Mouse (Mus musculus) adrenal gland, adult 8-10 months (tissue): ENCODE results near the gene Cdh1. TPM values are rescaled to one million over a fixed set of nuclear protein-coding genes. Genes with fewer than 3 reads are reported as not detected.
A peak's percentile ranks its signal among the peaks of the same experiment; 100 is the strongest.

Source experiments
- DNase-seq: peaks from one replicate; pipeline ENCODE4 v3.0.0; 2022
- total RNA-seq, 4 experiments: library from RNA; stranded (reverse); gene quantifications; 2 replicates each; pipeline ENCODE4 v1.2.4; 2022

Gene Cdh1
- total RNA-seq, 4 experiments from 2014 or later, result 0.06 to 0.38 (median 0.21) TPM

DNA sequence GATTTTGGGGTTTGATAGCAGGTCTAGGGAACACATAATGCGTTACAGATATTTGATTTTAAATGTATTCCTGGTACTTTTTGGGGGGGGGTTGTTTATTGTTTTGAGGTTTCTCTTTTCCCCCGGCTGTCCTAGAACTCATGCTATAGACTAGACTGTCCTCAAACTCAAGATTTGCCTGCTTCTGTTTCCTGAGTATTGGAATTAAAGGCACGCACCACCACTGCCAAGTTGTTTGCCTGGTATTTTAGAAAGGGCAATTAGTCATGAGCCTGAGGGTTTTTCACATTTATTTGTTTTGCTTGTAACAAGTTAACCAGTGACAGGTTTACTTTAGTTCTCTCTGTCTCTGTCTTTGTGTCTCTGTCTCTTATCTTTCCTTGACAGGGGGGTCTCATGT lies 20.3 kb downstream of the Cdh1 start:
- no peak for DNase-seq

DNA sequence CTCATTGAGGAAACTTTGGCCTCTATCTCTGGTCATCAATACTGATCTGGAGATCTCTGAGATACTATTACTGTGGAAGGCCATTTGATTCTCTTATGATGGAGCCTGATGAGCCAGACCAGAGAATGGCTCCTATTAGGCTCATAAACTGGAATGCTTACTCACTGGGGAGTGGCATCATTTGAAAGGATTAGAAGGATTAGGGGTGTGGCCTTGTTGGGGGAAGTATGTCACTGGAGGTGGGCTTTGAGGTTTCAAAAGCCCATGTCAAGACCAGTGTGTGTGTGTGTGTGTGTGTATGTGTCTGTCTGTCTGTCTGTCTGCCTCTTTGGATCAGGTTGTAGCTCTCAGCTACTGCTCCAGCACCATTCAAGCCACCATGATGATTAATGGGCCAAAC lies 20.8 kb downstream of the Cdh1 start:
- no peak for DNase-seq

DNA sequence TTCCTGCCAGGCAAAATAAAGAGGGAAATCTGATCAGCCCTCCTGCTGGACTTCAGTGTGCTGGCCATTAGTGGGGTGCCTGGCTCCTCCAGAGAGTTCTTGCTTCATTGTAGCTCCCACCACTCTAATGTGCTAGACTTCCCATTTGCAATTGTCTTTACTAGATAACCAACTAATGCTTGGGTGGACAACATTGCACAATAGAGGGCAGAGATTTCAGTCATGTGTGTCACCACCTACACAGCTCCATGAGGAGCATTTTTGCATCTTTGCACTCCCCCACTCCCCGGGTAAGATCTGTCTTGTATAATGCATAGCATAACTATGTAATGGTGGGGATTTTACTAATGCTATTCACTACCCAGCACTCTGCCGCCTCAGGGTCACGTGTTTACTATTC lies 21.6 kb downstream of the Cdh1 start:
- no peak for DNase-seq

DNA sequence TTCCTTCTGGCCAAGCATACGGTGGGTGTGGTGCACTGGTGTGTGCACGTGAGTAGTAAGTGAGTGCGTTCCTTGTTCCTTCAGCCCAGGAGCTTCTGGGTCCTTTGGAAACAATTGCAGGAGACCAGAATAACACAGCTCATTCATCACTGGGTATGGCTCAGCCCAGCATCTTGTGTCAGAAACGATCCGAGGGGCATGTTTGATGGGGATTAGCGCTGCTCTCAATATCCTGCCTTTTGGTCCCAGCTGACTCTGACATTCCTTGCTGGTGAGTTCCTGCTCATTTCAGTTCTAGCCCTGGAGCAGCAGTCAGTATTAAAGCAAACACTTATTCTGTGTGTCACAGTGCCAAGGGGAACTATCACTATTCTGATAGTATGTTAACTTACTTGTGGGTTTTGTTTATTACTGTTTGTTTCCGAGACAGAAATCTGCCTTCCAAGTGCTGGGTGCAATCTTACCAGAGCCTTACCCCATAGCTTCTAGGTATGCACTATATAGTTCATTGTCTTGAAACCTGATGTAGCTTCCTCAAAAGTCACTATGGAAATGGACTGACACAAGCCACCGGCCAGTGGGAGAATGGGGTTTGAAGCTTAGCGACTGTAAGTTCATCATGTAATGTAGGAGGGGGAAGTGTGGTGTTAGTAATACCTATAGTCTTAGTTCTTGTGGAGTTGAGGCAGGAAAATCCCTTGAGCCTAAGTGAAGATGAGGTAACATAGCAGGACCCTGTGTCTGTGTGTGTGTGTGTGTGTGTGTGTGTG lies 23.1 kb downstream of the Cdh1 start:
- DNase-seq, result no peak

DNA sequence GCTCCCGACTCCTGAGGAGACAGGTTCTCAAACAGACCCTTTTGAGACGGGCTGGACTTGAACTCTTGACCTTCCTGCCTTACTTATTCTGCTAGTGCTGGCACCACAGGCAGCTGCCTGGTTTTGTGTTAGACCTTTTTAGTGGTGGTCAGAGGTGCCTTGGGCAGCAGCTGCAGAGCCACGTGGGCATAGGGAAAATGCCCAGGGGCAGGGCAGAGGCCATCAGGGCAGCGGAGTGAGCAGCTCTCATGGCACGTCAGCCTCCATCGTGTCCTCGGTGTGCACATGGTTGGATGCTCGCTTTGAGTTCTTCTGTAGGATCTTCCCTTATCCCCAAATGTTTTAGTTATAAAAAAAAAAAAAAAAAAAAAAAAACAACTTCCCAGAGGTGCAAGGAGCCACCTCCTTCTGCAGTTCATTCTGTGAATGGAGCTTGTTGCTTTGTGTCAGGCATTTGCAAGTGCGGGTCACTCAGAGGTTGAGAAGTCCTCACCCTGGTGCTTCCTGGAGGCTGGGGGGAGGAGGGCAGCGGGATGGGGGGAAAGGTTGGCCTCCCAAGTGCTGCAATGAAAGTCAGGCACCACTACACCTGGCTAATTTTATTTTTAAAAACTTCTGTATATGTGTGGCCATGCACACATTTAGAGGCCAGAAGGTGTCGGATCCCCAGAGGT lies 25.3 kb downstream of the Cdh1 start:
- DNase-seq, result no peak

DNA sequence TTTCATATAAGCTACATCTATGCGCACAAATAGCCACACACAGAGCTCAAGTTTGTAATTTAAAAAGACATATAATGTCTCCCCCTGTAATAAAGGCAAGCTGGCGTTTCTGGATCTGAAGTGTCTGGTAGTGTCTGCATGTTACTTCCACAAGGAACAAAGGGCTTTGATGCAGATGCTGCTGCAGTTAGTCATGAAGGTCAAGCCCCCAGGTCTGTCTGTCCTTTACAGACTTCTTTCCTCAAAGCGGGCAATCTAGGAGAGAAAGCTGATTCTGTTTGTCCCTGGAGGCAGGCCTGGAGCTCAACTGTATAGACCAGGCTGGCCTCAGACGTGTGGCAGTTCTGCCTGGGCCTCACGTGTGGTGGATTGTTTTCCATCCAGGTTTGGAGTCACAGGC lies 26.3 kb downstream of the Cdh1 start:
- no peak for DNase-seq

DNA sequence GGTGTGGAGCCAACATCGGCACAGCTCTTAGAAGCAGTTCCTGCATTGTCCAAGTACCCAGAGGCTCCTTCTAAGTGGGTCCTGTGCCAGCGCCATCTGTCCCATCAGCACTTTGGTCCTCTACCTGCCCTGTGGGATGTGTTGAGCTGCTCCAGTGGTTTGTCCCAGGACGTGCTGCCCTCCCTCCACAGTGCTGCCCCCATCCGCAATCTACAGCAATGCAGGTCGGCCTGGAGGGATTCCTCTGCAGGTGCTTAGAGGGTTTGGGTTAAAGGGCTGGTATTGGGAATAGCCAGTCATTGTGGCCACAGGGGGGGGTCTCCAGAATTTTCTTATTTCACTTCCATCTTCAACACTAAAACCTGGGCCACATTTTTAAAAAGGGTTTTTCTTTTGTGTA lies 28.8 kb downstream of the Cdh1 start:
- DNase-seq, result no peak

DNA sequence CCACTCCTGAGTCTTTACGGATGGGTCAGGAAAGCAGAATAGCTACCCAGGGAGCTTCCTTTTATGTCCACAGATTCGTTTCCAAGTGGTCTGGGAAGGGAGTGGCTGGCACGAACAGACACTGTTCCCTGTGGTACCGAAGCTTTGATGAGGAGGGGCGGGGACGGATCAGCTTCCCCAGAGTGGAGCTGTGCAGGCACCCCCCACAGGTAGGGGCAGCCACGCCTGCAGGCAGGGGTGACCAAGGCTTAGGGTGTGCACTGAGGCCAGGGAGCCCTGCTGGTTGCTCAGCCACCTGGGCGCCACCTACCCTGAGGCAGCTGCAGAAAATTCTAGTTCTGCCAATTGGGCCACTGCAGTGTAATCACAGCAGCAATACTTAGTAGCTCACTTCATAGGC lies 29.5 kb downstream of the Cdh1 start:
- no peak for DNase-seq

DNA sequence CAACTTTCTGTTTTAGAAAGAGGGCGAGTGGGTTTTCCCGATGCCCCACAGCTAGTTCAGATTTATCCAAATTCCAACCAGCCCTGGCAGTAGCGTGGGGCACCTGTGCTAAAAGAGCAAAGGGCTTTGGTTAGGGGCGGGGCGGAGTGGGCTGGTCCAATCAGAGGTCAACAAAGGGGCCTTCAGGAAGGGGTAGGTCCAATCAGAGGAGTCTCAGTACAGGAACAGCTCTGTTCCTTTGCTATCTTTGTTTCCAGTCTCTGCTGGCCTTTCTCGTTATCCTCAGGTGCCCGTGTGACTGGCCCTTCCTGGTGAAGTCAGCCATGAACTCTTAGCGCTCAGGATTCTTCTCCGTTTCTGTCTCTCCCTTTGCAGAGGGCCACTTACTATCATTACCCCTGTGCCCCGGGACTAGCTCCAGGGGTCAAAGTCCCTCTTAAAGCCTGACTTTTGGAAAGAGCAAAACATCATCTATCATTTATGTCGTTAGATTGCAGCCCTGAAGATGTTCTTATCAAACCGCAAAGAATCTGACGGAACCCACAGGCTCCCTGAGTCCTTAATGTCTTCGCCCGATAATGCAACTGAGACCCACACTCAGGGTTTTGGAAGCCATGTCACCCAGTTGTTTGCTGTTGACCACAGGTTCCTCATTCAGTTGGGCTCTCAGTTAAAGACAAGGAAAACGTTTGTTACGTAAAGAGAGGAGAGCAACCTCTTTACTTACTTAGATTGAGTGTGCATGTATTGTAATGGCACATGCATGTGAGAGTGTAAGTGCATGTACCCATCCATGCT lies 30.4 kb downstream of the Cdh1 start:
- DNase-seq, result no peak

DNA sequence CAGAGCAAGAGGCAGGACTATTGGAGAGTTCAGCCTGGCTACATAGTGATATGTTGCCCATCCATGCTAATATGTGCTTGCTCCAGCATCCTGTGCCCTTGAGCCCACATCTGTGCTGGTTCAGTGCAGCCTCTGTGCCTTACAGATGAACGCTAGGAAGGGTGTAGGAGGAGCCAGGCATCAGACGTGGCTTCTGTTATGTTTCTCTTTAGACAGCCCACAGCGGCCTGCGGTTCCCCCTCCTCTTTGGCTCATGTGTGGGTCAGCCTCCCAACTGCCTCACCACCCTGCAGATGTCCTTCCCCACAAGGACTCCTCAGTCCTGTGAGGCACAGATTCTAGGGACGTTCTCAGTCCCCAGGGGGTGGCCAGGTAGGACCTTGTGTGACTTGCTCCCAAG lies 32.1 kb downstream of the Cdh1 start:
- DNase-seq, result no peak

DNA sequence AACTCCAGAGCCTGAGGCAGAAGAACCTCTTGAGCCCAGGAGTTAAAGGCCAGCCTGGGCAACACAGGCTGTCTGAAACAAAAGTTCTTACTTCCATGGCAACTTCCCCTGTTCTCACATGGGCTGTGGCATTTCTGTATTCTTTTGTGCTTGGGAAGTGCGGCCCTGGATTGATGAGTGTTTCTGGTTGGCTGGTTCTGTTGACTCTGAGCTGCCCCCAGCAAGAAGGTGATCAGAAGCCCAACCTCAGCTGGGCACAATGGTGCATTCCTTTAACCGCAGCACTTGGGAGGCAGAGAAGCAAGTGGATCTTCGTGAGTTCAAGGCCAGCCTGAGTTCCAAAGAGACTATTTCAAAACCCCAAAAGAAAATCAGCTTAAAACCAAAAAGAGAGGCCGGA lies 34.3 kb downstream of the Cdh1 start:
- no peak for DNase-seq

DNA sequence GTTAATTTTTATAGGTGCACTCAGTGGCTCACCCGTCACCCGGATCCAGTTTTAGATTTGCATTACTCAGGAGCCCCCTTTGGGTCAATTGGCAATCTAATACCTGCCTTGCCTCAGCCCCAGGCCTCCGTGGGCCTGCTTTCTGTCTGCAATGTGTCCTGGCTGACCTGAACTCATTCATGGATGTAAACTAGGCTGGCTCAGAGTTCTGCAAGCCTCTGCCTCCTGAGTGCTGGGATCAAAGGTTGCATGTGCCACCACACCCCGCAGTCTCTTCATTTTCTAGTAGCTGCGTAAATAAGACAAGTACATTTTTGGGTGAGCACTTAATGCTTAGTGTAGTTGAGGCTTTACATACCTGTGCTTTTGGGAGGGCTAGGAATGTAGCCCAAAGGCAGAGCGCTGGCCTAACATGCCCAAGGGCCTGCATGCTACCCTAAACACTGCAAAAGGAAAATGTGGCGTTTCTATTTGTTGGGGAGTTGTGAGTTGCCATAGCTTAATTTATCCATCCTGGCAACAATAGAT lies 35.7 kb downstream of the Cdh1 start:
- no peak for DNase-seq

DNA sequence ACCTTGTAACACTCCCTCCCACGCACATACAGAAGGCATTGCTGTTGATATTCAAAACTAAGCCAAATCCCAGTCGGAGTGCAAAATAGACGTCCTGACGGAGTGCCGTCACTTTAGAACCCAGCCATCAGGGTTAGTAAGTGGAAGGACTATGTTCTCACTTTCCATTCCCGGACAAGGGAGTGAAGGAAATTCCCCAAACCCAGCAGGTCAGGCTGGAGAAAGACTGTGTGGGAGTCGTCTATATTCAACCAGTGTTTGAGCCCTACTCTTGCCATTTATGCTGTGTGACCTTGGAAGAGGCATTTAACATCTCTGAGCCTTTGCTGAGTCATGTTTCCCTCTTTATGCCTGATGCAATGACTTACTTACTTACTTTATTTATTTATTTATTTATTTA lies 37.1 kb downstream of the Cdh1 start:
- no peak for DNase-seq

DNA sequence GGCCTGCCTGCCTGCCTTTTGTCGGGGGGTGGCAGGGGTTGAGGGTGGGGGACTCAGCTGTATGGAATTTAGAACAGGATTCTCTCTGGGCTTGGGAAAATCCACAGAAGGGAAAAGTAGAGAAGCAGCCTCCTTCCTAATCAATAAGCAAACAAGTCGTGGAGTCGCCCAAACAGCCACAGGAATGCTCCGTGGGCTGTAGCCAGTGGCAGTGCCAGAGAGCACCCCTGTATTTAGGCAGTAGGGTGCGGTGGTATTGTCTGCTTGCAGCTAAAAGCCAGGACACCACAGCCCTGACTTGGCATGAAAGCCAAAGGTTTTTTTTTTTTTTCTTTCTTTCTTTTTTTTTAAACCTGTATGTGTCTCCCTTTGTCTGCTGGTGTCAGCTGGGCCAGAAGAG lies 37.8 kb downstream of the Cdh1 start:
- no peak for DNase-seq

DNA sequence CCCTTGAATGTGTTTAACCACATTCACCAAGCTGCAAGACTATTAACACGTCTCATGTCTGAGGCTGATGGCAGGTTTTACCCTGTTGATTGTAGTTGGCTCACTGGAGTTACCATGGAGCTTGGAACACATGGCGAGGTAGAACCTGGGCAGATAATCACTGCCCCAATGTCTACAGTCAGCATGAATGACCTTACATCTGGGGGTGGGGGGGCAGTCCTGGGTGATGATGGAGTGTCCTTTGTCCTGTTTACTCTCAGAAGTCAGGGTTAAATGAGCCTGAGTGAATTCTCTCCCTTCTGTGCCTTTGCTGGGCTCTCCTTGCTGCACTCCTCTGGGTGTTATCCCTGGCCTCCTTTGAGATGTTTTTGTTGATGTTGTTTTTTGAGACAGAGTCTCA lies 39.0 kb downstream of the Cdh1 start:
- DNase-seq, result no peak

DNA sequence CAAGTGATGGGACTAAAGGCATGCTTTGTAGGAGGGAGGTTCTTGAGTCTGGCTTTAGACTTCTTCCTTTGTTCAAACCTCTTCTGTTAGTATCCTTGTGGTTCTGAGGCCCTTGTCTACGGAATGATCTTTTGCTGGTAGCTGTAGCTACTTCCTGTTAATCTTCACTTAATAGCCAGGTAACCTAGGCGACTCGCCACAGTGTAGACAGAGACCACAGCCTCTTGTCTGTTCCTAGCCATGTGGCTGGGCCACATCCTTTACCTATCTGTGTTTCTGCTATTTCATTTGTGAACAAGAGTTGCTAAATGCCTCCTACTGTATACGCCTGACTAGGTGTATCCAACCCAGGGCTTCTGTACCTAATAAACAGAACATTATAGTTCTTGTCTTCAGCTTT lies 39.9 kb downstream of the Cdh1 start:
- DNase-seq, result no peak

DNA sequence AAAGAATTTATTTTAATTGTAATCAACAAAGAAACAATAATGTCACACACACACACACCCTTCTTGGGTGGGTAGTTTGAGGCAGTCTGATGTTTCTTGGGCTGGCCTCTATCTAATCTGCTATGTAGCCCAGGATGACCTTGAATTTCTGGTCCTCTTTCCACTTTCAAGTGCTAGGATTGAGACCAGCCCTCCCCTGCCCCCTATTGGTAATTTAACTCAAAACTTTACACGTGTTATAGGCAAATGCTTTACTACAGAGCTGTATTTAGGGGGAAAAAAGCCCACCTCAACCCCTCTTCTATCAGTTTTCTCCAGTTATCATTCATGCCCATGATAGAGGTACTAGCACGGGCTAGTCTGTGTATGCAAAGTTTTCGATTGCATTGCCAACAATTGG lies 41.8 kb downstream of the Cdh1 start:
- no peak for DNase-seq

DNA sequence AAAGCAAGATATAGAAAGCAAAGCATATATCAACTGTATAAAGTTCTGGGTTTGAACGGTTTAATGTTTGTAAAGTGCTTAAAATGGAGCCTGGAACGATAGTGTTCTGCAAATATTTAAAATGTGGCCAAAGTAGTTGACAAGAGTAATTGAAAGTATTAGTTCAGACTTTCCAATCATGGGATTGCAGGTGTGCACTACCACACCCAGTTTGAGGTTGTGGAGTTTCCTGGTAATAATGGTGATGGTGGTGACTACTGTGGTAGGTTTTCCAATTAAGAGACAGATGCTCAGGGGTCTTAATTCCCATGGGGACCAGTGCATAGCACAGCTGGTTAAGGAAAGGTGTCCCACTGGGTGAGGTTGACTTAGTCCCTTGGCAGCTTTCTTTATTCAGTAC lies 43.0 kb downstream of the Cdh1 start:
- no peak for DNase-seq

DNA sequence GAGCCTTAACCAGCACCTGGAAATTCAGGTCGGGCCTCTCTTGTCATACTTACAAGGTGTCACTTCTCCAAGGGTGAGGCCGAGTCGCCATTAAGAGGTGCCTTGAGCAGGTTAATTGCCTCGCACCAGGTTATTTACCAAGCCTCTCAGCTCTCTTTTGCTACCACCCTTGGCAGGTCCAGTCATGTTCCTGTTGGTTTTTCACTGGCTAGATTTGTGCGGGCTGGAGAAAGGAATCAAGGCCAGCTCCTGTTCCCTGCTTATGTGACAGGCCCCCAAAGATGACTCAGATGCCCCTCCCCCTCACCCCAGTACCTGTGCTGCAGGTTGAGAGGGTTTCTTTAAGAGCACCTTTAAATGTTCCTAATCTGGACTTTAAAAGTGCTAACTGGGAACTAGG lies 43.6 kb downstream of the Cdh1 start:
- no peak for DNase-seq

DNA sequence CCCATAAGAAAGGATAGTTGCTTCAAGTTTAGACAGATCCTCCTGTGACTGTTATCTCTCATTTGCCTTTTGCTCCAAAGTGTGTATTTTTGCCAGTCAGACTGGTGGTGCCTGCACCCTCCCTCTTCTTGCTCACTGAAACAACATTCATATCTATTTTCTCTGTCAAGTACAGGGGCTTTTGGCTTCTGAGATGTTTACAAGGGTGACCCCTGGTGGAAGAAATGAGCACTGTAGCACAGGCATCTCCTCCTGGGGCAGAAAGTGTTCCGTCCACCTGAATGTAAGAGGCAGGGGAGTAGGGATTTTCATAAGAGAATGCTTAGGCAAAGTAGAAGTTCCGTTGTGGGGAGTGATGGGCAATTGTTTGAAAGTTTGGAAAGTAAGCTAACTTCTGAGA lies 44.2 kb downstream of the Cdh1 start:
- peak; percentile 50 for DNase-seq

DNA sequence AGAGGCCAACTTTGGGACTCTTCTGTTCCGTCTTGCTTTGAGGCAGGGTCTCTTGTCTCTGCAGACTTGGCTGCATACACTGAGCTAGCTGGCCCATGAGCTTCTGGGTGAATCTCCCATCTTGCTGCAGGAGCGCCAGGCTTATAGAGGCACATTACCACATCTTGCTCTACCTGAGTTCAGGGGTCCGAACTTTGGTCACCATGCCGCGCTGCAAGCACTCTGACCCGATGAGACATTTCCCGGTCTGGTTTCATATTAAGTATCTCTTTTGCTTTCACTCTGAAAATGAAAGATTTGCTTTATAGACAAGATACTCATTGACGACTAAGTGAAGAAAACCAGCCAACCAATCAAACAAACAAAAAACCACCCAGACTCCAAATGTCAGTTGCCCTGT lies 45.3 kb downstream of the Cdh1 start:
- DNase-seq, result no peak

DNA sequence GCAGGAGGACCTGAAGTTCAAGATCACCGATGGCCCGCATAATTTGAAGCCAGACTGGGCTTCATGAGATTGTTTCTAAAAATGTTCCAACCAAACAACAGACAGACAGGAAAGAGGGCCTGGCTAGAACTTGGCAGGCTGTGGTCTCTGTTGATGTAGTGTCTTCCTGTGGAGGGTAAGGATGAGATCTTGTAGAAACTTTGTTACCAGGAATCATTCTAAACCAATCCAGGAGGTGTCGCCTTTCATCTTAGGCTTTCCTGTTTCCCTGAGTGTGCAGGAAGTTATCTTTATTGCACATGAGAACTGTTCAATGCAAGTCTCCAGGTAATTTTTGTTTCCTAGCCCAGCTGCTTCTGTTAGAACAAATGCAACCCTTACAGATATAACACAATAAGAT lies 48.8 kb downstream of the Cdh1 start:
- no peak for DNase-seq

DNA sequence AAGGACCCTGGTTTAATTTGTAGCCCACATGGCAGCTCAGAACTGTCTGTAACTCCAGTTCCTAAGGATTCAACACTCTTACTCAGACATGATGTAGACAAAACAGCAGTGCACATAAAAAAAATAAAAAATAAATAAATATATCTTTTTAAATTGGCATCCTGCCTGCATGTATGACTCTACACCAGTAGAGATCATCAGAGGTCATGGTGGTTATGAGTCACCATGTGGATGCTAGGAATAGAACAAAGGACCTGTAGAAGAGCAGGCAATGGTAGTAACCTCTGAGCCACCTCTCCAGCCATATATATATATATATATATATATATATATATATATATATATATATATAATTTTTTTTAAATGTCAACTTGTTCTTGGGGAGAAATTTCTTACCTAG lies 52.9 kb downstream of the Cdh1 start:
- DNase-seq, result no peak

DNA sequence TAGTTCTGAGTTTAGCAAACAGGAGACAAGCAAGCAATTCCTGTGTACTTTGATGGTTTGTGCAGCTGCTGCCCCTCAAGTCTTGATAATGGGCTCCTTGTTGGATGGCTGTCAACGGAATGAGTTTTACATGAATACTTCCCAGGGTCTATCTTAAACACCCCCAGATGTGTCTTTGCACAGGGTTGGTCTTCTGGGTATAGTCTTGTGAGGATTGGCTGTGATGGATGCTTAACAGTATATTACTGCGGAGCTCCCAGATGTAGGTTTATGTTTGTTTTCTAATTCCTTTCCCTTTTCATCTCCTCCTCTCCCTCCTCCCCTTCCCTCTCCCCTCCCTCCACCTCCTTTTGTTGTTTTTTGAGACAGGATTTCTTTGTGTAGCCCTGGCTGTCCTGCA lies 69.6 kb downstream of the Cdh1 start:
- no peak for DNase-seq
